In the genomic region with DNA sequence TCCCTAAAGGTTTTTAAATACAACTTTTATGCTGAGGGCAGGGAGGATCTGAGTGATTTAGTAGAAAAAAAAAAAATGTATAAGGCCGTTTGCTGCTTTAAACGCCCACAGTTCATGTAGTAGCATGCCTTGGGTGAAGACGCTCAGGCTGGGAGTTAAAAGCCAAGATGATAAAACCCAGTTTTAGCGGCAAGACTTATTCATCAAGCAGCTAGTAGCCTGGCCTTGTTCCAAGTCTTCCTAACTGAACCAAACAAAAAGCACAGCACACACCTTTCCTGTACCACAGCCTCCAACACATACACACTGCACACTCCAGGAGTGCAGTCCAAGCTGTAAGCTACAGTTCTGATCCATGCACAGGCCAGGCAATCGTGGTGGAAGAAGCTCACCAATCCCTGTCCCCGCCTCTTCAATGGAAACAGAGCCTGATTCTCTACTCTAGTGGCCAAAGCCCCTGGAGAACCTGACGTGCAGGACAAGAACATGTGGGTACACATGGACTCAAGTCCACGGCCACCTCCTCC, we compare ENCODE assay signal across 16 mouse cellular contexts. TPM values are rescaled to one million over a fixed set of nuclear protein-coding genes. Genes with fewer than 3 reads are reported as not detected.
DNase-seq lines count a peak whose midpoint lies in the region; ATAC-seq and TF ChIP-seq lines count a peak whose summit lies in the region.
"Had no signal": no experiment of that assay in that cellular context is flagged by ENCODE, and none has a peak within 500 bp of the region (broad histone marks: within the 10 kb centered on the region; RNA-seq: fewer than 3 reads in every experiment).

No protein-coding gene starts in this region.

- no peak overlapping the region for H3K27ac ChIP-seq in hindbrain, postnatal 0 days
- H3K27ac ChIP-seq in hindbrain, embryonic 14.5 days, result no peak overlapping the region
- H3K27ac ChIP-seq in liver, embryonic 13.5 days, result peak overlapping the region; percentile 91
- H3K27ac ChIP-seq in cerebellum, adult 2 months (ENCODE audit: insufficient read depth, low read length), result no peak overlapping the region
- H3K27ac ChIP-seq: limb, embryonic 13.5 days had no signal

- no peaks in the 10 kb centered on the region for H3K36me3 ChIP-seq in hindbrain, postnatal 0 days (ENCODE audit: insufficient read depth, low read length)
- H3K36me3 ChIP-seq in hindbrain, embryonic 14.5 days (replicated peaks; ENCODE audit: control insufficient read depth, insufficient read depth), result no peaks in the 10 kb centered on the region
- H3K36me3 ChIP-seq in G1E (replicated peaks), result peaks cover 71% of the 10 kb centered on the region
- peaks cover 14% of the 10 kb centered on the region; the same call in 1 of the 2 replicates for H3K36me3 ChIP-seq in liver, embryonic 13.5 days

- H3K27me3 ChIP-seq in hindbrain, postnatal 0 days (ENCODE audit: insufficient read depth, low read length), result no peaks in the 10 kb centered on the region
- H3K27me3 ChIP-seq in hindbrain, embryonic 14.5 days (ENCODE audit: control insufficient read depth, insufficient read depth, low read length), result no peaks in the 10 kb centered on the region
- H3K27me3 ChIP-seq in G1E (ENCODE audit: insufficient read depth, low read length), result no peaks in the 10 kb centered on the region
- no peaks in the 10 kb centered on the region for H3K27me3 ChIP-seq in liver, embryonic 13.5 days
- no peaks in the 10 kb centered on the region for H3K27me3 ChIP-seq in cerebellum, adult 2 months (ENCODE audit: control insufficient read depth, insufficient read depth, low read length)
- H3K27me3 ChIP-seq: limb, embryonic 13.5 days; Patski had no signal

- H3K4me3 ChIP-seq in hindbrain, postnatal 0 days (ENCODE audit: low read length), result no peak overlapping the region
- H3K4me3 ChIP-seq in hindbrain, embryonic 14.5 days (replicated peaks; ENCODE audit: low read length), result no peak overlapping the region
- H3K4me3 ChIP-seq in G1E (ENCODE audit: low read depth, low read length), result peak overlapping the region; percentile 1; the same call in 1 of the 2 replicates
- peak overlapping the region; percentile 21; the same call in 1 of the 2 replicates for H3K4me3 ChIP-seq in liver, embryonic 13.5 days (replicated peaks)
- H3K4me3 ChIP-seq in cerebellum, adult 2 months (replicated peaks; ENCODE audit: insufficient read depth, low read depth, low read length), result no peak overlapping the region
- H3K4me3 ChIP-seq: limb, embryonic 13.5 days; myocyte had no signal

- intact Hi-C loops in left cerebral cortex, postnatal 25 days (cut with DNase I), result no loop called here

- H3K9me3 ChIP-seq in hindbrain, postnatal 0 days (ENCODE audit: low read length), result no peaks in the 10 kb centered on the region
- H3K9me3 ChIP-seq in hindbrain, embryonic 14.5 days (ENCODE audit: control insufficient read depth, low read length), result no peaks in the 10 kb centered on the region
- no peaks in the 10 kb centered on the region for H3K9me3 ChIP-seq in G1E (replicated peaks)
- no peaks in the 10 kb centered on the region for H3K9me3 ChIP-seq in liver, embryonic 13.5 days (replicated peaks)
- H3K9me3 ChIP-seq: limb, embryonic 13.5 days had no signal

- H3K9ac ChIP-seq in hindbrain, postnatal 0 days (replicated peaks; ENCODE audit: low read length), result no peak overlapping the region
- no peak overlapping the region for H3K9ac ChIP-seq in hindbrain, embryonic 14.5 days
- H3K9ac ChIP-seq in liver, embryonic 13.5 days, result peak overlapping the region; percentile 68
- H3K9ac ChIP-seq: forebrain, postnatal 0 days; limb, embryonic 13.5 days had no signal

- no peak for TF ChIP-seq POLR2A in cerebellum, adult 2 months (IDR thresholded peaks at IDR 0.05; ENCODE audit: borderline replicate concordance, insufficient read depth, low read length)

- peaks cover 3% of the 10 kb centered on the region; the same call in 1 of the 2 replicates for H3K4me1 ChIP-seq in hindbrain, postnatal 0 days (ENCODE audit: insufficient read depth, low read length)
- 0 out of 2 replicates have a peak, but pooled peaks cover 11% of the 10 kb centered on the region for H3K4me1 ChIP-seq in hindbrain, embryonic 14.5 days (replicated peaks; ENCODE audit: control insufficient read depth, insufficient read depth, low read length)
- peaks cover 93% of the 10 kb centered on the region for H3K4me1 ChIP-seq in G1E (ENCODE audit: insufficient read depth, low read depth, low read length)
- peaks cover 100% of the 10 kb centered on the region for H3K4me1 ChIP-seq in liver, embryonic 13.5 days (replicated peaks)
- peaks cover 4% of the 10 kb centered on the region for H3K4me1 ChIP-seq in cerebellum, adult 2 months (ENCODE audit: control insufficient read depth, insufficient read depth, low read length)

- whole genome bisulfite sequencing in hindbrain, postnatal 0 days, result 66% methylated on average over 8 of the region's 8 CpGs
- WGBS in hindbrain, embryonic 14.5 days, result 80% methylated on average over 8 of the region's 8 CpGs
- WGBS in liver, embryonic 13.5 days (ENCODE audit: insufficient replicate concordance), result 46% methylated on average over 8 of the region's 8 CpGs
- 67% methylated on average over 8 of the region's 8 CpGs for WGBS in cerebellum, adult 2 months

- no peak overlapping the region for H3K4me2 ChIP-seq in hindbrain, postnatal 0 days (ENCODE audit: low read depth, low read length)
- no peak overlapping the region for H3K4me2 ChIP-seq in hindbrain, embryonic 14.5 days (replicated peaks)
- peak overlapping the region; percentile 50 for H3K4me2 ChIP-seq in liver, embryonic 13.5 days
- H3K4me2 ChIP-seq: limb, embryonic 13.5 days had no signal

- no peak for ATAC-seq in hindbrain, postnatal 0 days
- ATAC-seq in hindbrain, embryonic 14.5 days (ENCODE audit: low FRiP score), result no peak
- no peak for ATAC-seq in G1E (ENCODE audit: extremely low read depth, insufficient number of reproducible peaks, low FRiP score, poor library complexity, severe bottlenecking)
- ATAC-seq in liver, embryonic 13.5 days (ENCODE audit: low read depth), result no peak
- ATAC-seq: forebrain, postnatal 0 days; Patski had no signal

- TF ChIP-seq CTCF in hindbrain, postnatal 0 days (IDR thresholded peaks at IDR 0.05; ENCODE audit: low read depth), result no peak
- TF ChIP-seq CTCF in G1E (IDR thresholded peaks at IDR 0.05; ENCODE audit: low read depth, low read length), result no peak
- TF ChIP-seq CTCF in cerebellum, adult 2 months (IDR thresholded peaks at IDR 0.05; ENCODE audit: borderline replicate concordance, insufficient read depth, low read depth, low read length), result no peak

- DNase-seq in hindbrain, postnatal 0 days (ENCODE audit: low spot score), result peak; percentile 27
- no peak for DNase-seq in hindbrain, embryonic 14.5 days (ENCODE audit: low spot score)
- DNase-seq in G1E (ENCODE audit: low spot score) (no peak), adipocyte (ENCODE audit: low spot score) (peak; percentile 25)
- no peak for DNase-seq in liver, embryonic 13.5 days
- DNase-seq in left cerebral cortex, postnatal 25 days (ENCODE audit: low spot score in 2 of 2), result no peak
- no peak for DNase-seq in cerebellum, adult 2 months
- DNase-seq in cerebellum, postnatal 4 days (ENCODE audit: low spot score in 2 of 2), result no peak
- DNase-seq: adrenal gland, postnatal 25 days; cerebellum, postnatal 36 days; forebrain, postnatal 0 days; kidney, postnatal 25 days; retina, postnatal 1 day had no signal

RNA-seq across cellular contexts. Expression of a gene that starts 23.4 kb away (rescaled TPM):
- 18.7 and 27.5 TPM in 2 replicates for total RNA-seq in hindbrain, postnatal 0 days (2014; rRNA removed)
- 14.2 and 15.0 TPM in 2 replicates for polyA plus RNA-seq in hindbrain, postnatal 0 days (2015; fragmentation: Nextera tagmentation; extraction: Ambion mirVana)
- 22.5 and 23.1 TPM in 2 replicates for polyA plus RNA-seq in hindbrain, embryonic 14.5 days (2014; fragmentation: Nextera tagmentation; extraction: Ambion mirVana)
- 156 and 158 TPM in 2 replicates for total RNA-seq in G1E (2014; fragmentation: Nextera tagmentation)
- 83.2 and 92.9 TPM in 2 replicates for total RNA-seq in G1E (2017)
- 90.5 and 96.2 TPM in 2 replicates for polyA plus RNA-seq in G1E (2012)
- polyA plus RNA-seq in liver, embryonic 13.5 days (2015; fragmentation: Nextera tagmentation; extraction: Ambion mirVana), result 30.6 and 36.0 TPM in 2 replicates
- 10 to 100 TPM; 58.9 to 65.1 TPM for total RNA-seq in left cerebral cortex, postnatal 25 days (2021)
- polyA plus RNA-seq in cerebellum, adult 2 months (2012; rRNA removed), result 31.1 and 37.2 TPM in 2 replicates

Comparison
In these comparisons a context has a peak if more than half of its experiments do, and no peak if none do; other contexts are left out.
1. DNase-seq: peak in hindbrain, postnatal 0 days (single experiment) and adipocyte (single experiment); none in hindbrain, embryonic 14.5 days (single experiment), G1E (single experiment), liver, embryonic 13.5 days (single experiment), left cerebral cortex, postnatal 25 days (0 of 2), cerebellum, adult 2 months (0 of 2) and cerebellum, postnatal 4 days (0 of 2).
2. H3K4me3 ChIP-seq: peak in G1E (single experiment) and liver, embryonic 13.5 days (single experiment); none in hindbrain, postnatal 0 days (single experiment), hindbrain, embryonic 14.5 days (single experiment) and cerebellum, adult 2 months (single experiment).